Mouse (Mus musculus) neutrophil, adult 5-6 weeks (primary cell): ENCODE measurements around the gene Cypt1. TPM values are rescaled to one million over a fixed set of nuclear protein-coding genes. Genes with fewer than 3 reads are reported as not detected.

Experiments used
- ATAC-seq: fragments of 151-379, 151-347 bp; 2 replicates; pipeline ENCODE4 v1.8.0; 2017; ENCODE audit warnings: mild to moderate bottlenecking, moderate TSS enrichment; ENCODE audit not compliant: insufficient number of reproducible peaks, poor library complexity, low FRiP score, severe bottlenecking; ENCODE audit errors: extremely low read depth
- total RNA-seq: library from RNA; stranded (forward); fragments of 200-1000 nt; gene quantifications from 2 replicates; pipeline ENCODE4 v1.2.3, GENCODE M21; 2017

Gene Cypt1
- total RNA-seq: not detected in 2 replicates

DNA sequence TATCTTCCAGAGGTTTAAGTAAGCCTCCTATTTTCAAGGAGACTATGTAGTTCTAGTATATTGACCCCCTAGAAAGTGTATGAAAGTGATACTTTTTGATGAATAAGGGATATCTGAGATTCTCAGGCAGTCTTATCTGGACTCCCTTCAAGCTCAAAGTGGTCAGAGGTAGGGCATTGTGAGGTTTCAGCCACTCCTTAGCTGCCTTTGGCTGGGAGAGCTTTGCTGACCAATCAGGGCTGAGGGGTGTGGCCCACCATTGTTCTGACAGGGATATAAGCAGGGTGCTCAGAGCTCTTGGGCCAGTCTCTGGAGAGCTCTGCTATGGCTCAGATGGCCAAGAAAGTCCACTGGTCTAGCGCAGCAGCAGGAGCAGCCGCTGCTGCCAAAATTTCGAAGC lies at the start of gene Cypt1:
TSS of gene Cypt1 (plus strand) at position 301 of the 400 bp plus-strand sequence.
- no peak for ATAC-seq

DNA sequence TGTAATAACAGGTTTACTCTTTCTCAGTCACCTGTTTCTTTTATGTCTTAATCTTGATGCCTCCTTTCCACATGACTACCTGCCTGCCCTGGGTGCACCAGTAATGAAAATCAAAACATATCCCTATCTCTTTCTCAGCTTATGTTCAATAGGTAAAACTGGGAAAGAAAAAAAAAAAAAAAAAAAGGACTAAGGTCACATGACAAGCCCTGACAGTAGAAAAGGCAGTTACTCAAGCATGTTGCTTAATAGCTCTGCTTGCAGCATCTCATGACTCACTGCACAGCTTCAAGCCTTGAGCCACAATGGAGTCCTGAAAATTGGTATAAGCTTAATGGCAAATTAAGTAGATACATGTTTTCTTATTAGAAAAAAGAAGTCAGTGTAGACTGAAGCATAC lies 24.1 kb downstream of the Cypt1 start:
- no peak for ATAC-seq

- no peak for ATAC-seq
Observed at GRCm38 (mm10) chrX:16557061-16557460, 34.4 kb downstream of the Cypt1 start.

- ATAC-seq: no peak
Observed at GRCm38 (mm10) chrX:16558501-16558900, 35.8 kb downstream of the Cypt1 start.

Other genes with a start within 250 kb of the Cypt1 start
- 0.12 and 0.25 TPM in 2 replicates for gene Maoa, start 96.8 kb downstream of the Cypt1 start, total RNA-seq